Mouse (Mus musculus) c-Kit-positive CD71-positive TER-119-positive erythroid progenitor cells, embryonic 14.5 days (primary cell): Measurements from ENCODE around the gene Cpne6.

Experiments used
- DNase-seq: peaks from one replicate; pipeline ENCODE4 v3.0.0-alpha.2; 2013; ENCODE audit warnings: low spot score

Gene Cpne6

DNA sequence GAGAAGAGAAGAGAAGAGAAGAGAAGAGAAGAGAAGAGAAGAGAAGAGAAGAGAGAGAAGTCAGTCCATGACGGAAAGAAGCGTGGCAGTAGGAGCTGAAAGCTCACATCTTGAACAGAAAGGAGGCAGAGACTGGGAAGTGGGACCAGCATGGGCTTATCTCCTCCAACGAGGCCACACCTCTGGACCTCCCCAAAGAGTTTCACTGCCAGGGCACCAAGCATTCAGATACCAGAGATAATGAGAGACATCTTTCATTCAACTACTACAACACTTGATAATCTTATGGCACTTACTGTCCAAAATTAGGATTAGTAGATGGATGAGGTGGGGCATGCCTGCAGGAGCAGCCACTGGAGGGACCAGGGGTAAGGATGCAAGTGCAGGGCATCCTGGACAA is 45.5 kb downstream of the Cpne6 start:
- DNase-seq = no peak

DNA sequence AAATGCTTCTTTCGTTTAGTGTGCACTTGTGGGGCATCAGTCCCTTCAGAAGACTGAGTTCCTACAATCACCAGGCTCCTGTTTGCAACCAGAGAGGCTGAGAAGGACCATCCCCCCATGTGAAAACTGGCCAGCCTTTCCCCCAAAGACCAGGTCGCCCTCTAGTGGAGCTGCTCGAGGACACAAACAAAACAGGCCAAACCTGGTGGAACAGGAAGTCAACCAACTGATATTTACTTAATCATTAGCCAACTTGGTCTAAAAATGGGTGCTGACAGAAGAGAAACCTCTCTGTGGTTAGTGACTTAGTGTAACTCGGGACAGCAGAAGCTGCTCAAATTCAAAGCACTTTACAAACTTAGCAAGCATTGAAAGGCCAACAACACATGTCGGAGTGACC is 46.8 kb downstream of the Cpne6 start:
- peak; percentile 70 for DNase-seq

DNA sequence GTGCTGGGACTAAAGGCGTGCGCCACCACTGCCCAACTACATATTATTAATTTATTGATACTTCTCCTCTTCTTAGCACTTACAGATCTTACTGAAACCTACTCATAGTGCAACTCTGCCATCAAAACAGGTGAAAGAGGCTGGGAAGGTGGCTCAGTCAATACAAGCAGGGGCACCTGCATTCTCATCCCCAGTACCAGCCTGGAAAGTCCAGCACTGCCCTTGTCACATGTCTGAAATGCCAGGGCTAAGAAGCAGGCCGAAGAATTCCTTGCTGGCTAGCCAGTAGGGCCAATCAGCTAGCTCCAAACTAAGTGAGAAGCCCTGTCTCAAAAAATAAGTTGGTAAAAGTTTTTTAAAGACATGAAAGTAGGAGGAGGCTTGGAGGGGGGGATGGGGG is 47.3 kb downstream of the Cpne6 start:
- no peak for DNase-seq

DNA sequence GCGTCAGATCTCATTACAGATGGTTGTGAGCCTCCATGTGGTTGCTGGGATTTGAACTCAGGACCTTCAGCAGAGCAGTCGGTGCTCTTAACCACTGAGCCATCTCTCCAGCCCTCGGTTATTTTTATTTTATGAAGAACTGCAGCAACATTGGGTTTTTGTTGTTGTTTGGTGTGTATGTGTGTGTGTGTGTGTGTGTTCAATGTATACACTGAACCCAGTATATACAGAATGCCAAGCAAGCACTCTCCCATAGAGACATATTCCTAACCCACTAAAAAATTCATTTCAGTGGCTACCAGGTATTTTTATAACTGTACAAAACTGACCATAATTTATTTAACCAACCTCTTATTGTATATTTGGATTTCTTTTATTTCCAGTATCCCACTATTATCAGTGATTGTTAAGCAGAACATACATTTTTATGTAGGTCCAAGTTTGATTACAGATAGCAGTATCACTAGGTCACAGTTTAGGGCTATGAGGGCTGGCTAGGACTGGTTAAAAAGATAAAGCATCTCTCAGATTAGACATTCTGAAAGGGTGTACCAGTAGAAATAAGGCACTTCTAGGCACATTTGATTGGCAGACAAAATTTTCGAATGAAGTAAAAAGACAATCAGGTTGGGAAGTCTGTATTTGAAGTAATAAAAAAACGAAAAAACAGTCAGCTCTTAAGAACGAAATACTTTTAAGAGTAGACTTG is 48.6 kb downstream of the Cpne6 start:
- peak; percentile 78 for DNase-seq

DNA sequence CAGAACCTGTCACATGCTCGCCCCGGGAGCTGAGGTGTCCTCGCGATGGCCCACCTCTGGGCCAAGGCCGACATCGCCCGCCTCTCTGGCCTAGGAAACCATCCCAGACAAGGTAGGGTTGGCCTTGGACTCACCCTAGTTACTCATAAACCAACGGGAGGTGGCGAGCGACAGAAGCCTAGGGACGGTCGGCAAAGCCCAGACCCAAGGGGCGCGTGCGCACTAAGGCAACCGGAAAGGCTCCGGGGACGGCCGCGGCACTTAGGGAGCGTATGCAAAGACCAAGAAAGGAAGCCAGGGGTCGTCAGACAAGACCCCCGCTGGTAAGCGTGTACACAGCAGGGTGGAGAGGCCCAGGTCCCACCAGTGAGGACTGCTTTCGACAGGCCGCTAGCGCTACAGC is 49.6 kb downstream of the Cpne6 start, which contains the start of gene Dcaf11:
Gene Dcaf11, plus strand, starts transcription at position 208 of the 403 bp plus-strand sequence.
- DNase-seq = peak; percentile 87

DNA sequence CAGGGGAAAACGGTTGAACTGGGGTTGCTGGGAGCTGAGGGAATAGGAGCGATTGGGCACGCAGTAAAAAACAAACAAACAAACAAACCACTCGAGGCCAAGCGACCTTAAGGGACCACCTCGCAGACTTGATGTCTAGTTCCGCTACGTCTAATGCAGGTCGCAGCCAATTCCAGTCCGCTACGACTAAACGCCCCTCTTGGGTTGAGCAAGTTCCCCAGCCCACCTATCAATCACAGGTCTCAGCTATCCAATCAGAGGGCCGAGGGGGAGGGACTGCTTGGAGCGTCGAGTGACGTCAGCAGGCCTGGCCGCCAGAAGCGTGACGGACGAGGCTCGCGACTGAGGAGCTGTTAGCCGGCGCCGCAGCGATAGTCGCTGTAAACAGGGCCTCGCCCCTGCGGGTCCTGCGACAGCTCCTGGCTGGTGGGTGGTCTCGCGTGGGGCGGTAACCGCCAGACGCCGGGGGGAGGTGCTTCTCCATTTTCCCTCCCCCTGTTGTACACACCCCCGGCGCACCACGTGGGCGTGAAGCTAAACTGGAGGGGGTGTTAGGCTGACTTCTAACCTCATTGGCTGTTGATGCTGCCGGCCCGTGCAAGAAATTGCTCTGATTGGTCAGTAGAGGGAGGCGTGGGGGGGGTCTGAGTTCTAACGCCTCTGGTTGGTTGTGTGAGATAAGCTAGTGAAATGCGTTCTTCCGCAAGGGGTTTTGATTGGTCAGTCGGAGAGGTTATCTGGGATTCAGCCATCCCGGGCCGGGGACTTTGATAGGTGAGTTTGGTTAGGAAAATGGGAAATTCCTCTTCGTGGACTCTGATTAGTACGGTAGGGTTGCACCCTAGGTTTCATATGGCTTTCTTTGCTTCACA is 50.2 kb downstream of the Cpne6 start, which contains the start of gene A730061H03Rik:
Gene A730061H03Rik, minus strand, starts transcription at position 205 of the 872 bp plus-strand sequence.
- DNase-seq = peak; percentile 98

DNA sequence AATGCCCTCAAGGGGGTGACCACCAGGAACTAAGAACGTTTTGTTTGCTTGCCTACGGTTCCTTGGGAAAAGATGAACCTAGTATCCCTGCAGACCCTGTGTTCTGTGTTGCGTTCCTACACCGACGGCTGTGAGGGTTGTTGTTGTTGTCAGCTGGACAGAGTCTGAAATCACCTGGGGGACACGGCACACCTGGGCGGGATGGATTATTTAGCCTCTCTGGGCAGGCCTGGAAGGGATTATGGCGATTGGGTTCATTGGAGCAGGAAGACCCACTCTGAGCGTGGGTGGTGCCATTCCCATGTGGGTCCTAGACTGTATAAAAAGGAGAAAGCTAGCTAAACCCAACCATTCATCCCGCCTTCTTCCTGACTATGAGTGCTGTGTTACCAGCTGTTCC is 51.6 kb downstream of the Cpne6 start:
- no peak for DNase-seq

DNA sequence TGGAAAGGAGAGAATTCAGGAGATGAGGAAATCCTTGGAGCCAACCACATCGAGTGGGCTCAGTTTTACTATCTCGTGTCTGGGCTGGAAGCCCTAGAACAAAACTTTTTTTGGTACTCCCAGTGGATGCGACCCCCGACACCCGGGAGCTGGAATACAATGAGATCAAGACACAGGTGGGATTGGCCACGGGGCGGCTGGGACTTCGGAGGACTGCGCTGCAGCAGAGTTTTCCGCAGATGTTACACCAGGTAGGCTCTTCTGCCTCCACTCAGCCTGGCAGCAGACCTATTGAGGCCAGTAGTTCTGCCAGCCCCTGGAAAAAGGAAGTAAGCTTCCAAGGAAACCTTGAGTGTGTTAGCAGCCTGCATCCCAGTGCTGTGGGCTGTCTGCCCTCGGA is 53.0 kb downstream of the Cpne6 start:
- no peak for DNase-seq

DNA sequence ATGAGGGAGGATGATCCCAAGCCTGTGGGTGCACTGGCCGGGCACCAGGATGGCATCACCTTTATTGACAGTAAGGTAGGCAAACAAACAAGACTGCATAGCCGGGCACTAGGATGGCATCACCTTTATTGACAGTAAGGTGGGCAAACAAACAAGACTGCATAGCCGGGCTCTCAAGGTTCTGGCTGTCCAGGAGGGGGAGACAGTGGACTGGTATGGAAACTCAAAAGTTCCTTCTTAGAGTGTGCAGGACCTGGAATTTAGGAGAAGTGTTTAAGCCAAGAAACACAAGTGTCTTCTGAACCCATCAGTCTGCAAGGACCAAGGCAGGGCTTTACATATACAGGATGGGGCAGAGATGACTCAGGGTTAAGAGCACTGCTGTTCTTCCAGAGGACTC is 55.5 kb downstream of the Cpne6 start:
- no peak for DNase-seq
